Mouse (Mus musculus) heart, embryonic 16.5 days (tissue): ENCODE measurements around the gene Timm44. TPM values are rescaled to one million over a fixed set of nuclear protein-coding genes. Genes with fewer than 3 reads are reported as not detected.
"Not testable (repeated sequence)": the region's sequence is repeated elsewhere in the genome, so short reads cannot be mapped to it uniquely, and the experiment has no call there.

Source experiments
- ATAC-seq: fragments of 200-750 bp; cut with Nextera tagmentation; replicated peaks from 2 replicates; pipeline ENCODE4 v1.8.0; 2017; ENCODE audit warnings: moderate number of reproducible peaks; ENCODE audit not compliant: insufficient read depth, low FRiP score; ENCODE audit errors: extremely low read depth
- H3K27ac ChIP-seq: fragments of 300-500 bp; sonication (generic); 2 replicates; pipeline ENCODE4 v1.5.1; 2014; ENCODE audit warnings: mild to moderate bottlenecking, low read length, control low read depth, moderate library complexity
- H3K27me3 ChIP-seq: fragments of 300-500 bp; sonication (generic); 2 replicates; pipeline ENCODE4 v1.6.1; 2014; ENCODE audit warnings: low read length, mixed read lengths; ENCODE audit not compliant: control insufficient read depth, insufficient read depth
- H3K36me3 ChIP-seq: fragments of 300-500 bp; sonication (generic); 2 replicates; pipeline ENCODE4 v1.6.1; 2014; ENCODE audit not compliant: control insufficient read depth, insufficient read depth
- H3K4me1 ChIP-seq: fragments of 300-500 bp; sonication (generic); 2 replicates; pipeline ENCODE4 v1.6.1; 2014; ENCODE audit warnings: low read length, mixed read lengths; ENCODE audit not compliant: control insufficient read depth, insufficient read depth
- H3K4me2 ChIP-seq: fragments of 300-500 bp; sonication (generic); 2 replicates; pipeline ENCODE4 v1.6.1; 2014; ENCODE audit warnings: low read depth, mild to moderate bottlenecking, control low read depth, low read length
- H3K4me3 ChIP-seq: fragments of 300-500 bp; sonication (generic); 2 replicates; pipeline ENCODE4 v1.5.1; 2014; ENCODE audit warnings: mild to moderate bottlenecking, control low read depth, low read length
- H3K9ac ChIP-seq: fragments of 300-500 bp; sonication (generic); 2 replicates; pipeline ENCODE4 v1.6.1; 2014; ENCODE audit warnings: low read length, control low read depth
- H3K9me3 ChIP-seq: fragments of 300-500 bp; sonication (generic); replicated peaks from 2 replicates; pipeline ENCODE4 v1.6.1; 2016; ENCODE audit warnings: low read length; ENCODE audit not compliant: control insufficient read depth
- WGBS: fragments of 180-500 bp; shearing (Covaris S2); extraction: QIAGEN DNeasy Blood & Tissue Kit; methylation state at CpG from one replicate; pipeline ENCODE4 v1.1.7; 2014; 5-methylcytosine and 5-hydroxymethylcytosine counted together
- polyA plus RNA-seq: library from polyadenylated mRNA; unstranded; fragments of >200 nt; fragmentation: Nextera tagmentation; extraction: Ambion mirVana; gene quantifications from 2 replicates; pipeline ENCODE4 v1.2.1, GENCODE M21; 2015

Gene Timm44
- polyA plus RNA-seq, 1 experiment from 2014 or later = 75.5 TPM

DNA sequence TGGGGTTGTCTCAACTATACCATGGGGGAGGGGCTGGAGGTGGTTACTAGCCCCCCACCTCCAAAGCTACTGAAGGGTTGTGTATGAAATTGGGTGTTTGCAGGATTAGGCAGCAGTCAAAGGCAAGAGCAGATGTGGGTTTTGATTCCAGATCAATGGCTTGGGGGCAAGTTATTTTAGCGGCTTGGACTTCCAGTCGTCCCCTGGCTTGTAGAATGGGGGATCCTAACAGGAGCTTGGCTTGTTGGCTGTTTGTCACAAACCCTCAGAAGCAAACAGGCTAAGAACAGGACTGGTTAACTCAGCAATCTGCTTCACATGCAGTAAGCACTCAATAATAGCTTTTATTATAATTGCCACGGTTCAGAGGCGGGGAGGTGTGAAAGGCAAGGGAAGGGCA lies 18.4 kb downstream of the Timm44 start:
- Histone ChIP-seq H3K9ac (no peak overlapping the region), H3K36me3 (peaks cover 43% of the 10 kb centered on the region), H3K9me3 (no peaks in the 10 kb centered on the region), H3K4me2 (no peak overlapping the region), H3K4me1 (peaks cover 19% of the 10 kb centered on the region), H3K27me3 (no peaks in the 10 kb centered on the region), H3K27ac (no peak overlapping the region), H3K4me3 (no peak overlapping the region)
- WGBS = 88% methylated on average over 4 of the region's 4 CpGs
- ATAC-seq = no peak

DNA sequence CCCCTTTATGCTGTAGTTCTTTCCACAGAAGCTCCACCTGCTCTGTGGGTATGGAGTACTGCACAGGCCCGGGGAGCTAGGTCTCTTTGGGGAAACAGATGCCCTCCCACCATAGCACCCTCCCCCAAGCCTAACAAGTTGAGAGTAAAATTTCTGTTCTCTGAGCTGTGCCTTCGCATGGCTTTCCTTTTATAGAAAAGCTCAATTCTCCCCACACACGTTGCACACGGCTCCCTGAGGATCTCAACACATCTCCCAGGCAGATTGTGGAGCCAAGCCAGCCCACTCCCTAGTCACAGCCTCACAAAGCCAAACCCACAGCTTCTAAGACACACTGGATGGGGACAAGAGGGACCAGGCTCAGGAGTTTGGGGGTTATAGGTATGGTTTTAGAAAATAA lies 18.8 kb downstream of the Timm44 start:
- no peak overlapping the region for H3K9ac ChIP-seq
- H3K4me1 ChIP-seq = peaks cover 20% of the 10 kb centered on the region
- H3K27me3 ChIP-seq = no peaks in the 10 kb centered on the region
- no peaks in the 10 kb centered on the region for H3K9me3 ChIP-seq
- H3K4me2 ChIP-seq = no peak overlapping the region
- ATAC-seq = no peak
- H3K4me3 ChIP-seq = no peak overlapping the region
- peaks cover 42% of the 10 kb centered on the region for H3K36me3 ChIP-seq
- H3K27ac ChIP-seq = no peak overlapping the region
- WGBS = 33% methylated on average over 4 of the region's 4 CpGs

DNA sequence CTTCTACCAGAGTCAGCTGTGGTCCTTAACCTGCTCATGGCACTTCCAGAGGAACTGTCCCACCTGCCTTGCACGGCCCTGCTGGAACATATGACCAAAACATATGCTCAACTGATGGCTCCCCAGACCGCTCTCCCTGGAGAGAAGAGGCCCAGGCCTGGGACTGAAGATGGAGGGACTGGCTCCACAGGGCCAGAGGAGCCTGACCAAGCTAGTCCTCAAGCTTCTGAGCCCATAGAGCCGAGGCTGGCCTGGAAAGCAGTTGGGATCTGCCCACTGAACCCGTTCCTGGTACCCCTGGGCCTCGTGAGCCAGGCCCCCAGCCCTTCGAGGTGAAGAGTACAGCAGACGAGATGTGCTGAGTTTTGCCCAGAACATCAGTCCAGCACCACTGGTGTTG lies 20.2 kb downstream of the Timm44 start:
- 86% methylated on average over 7 of the region's 7 CpGs for WGBS
- H3K36me3 ChIP-seq = peaks cover 27% of the 10 kb centered on the region
- not testable (repeated sequence) for H3K27me3 ChIP-seq, H3K9me3 ChIP-seq, H3K27ac ChIP-seq, H3K4me3 ChIP-seq, H3K4me2 ChIP-seq, H3K9ac ChIP-seq, ATAC-seq
- peaks cover 20% of the 10 kb centered on the region for H3K4me1 ChIP-seq

DNA sequence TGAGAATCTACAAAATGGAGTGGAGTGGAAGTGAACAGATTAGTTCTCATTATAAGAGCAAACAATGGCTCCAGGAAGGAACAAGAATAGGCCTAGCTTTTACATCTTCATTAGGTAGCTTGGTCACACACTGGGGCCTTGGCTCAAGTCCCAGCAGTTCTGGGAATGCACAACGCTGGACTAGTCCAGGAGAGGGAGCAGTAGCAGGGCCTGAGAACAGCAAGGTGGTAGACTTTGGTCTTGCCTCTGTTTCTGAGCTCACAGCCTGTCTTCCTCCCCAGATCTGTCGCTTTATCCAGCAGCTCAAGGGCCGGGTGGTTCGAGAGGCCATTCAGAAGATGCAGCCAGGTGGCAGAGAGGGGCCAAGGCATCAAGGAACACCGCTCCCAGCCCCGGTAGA lies 21.7 kb downstream of the Timm44 start:
- no peaks in the 10 kb centered on the region for H3K27me3 ChIP-seq
- 64% methylated on average over 6 of the region's 6 CpGs for WGBS
- H3K4me1 ChIP-seq = peaks cover 28% of the 10 kb centered on the region
- peak overlapping the region; percentile 94 for H3K4me2 ChIP-seq
- H3K36me3 ChIP-seq = peaks cover 21% of the 10 kb centered on the region
- peak overlapping the region; percentile 99 for H3K9ac ChIP-seq
- ATAC-seq = no peak
- peak overlapping the region; percentile 94; the same call in 1 of the 2 replicates for H3K27ac ChIP-seq
- no peaks in the 10 kb centered on the region for H3K9me3 ChIP-seq
- H3K4me3 ChIP-seq = peak overlapping the region; percentile 99

DNA sequence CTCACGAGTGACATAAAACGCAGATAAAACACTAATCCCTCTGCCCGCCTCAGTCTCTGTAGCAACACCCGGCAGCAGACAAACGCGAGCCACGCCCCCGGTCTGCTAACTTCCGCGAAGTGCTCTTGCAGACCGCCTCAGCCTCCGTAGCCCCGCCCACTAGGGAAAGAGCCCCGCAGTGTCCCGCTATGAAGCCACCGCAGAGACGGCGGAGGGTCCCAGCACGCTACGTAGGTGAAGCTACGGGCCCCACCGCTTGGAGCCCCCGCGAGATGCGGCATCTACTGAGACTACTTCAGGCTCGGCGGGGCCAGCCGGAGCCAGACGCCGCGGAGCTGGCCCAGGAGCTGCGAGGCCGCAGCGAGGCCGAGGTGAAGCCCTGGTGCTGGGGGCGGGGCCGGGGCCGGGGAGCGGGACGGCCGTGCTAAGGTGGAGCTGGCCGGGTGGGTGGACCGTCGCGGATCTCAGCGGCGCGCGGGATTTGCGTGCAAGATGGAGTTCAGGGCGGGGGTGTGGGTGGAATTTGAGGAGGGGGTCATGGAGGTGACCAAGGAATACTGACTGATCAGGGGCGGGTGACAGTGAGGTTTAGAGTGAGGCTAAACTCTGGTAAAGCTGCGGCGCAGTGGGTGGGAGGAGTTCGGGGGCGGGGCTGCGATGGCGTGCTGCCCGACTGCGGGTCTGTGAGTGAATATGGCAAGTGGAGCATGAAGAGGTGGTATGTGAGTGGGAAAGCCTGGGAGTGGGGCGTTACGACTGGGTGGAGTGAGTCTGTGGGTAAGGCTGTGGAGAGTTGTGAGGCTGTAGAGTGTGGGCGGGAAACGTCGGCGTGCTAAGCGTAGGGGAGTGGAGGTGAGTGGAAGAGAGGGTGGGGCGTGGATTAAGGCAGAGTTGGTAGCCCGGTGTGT lies 22.5 kb downstream of the Timm44 start, which contains the start of gene Snapc2:
Gene Snapc2 (plus strand): TSS at position 147 of the 908 bp plus-strand sequence.
- ATAC-seq = peak; percentile 90
- WGBS = under 1% methylated on average over 69 of the region's 69 CpGs
- H3K4me3 ChIP-seq = peak within 1 kb of the TSS; percentile 99
- H3K4me2 ChIP-seq = peak within 1 kb of the TSS; percentile 94
- no peaks in the 10 kb centered on the region for H3K9me3 ChIP-seq
- H3K36me3 ChIP-seq = peaks cover 21% of the 10 kb centered on the region
- H3K27ac ChIP-seq = peak within 1 kb of the TSS; percentile 94
- H3K4me1 ChIP-seq = peaks cover 32% of the 10 kb centered on the region
- peak within 1 kb of the TSS; percentile 99 for H3K9ac ChIP-seq
- H3K27me3 ChIP-seq = no peaks in the 10 kb centered on the region

DNA sequence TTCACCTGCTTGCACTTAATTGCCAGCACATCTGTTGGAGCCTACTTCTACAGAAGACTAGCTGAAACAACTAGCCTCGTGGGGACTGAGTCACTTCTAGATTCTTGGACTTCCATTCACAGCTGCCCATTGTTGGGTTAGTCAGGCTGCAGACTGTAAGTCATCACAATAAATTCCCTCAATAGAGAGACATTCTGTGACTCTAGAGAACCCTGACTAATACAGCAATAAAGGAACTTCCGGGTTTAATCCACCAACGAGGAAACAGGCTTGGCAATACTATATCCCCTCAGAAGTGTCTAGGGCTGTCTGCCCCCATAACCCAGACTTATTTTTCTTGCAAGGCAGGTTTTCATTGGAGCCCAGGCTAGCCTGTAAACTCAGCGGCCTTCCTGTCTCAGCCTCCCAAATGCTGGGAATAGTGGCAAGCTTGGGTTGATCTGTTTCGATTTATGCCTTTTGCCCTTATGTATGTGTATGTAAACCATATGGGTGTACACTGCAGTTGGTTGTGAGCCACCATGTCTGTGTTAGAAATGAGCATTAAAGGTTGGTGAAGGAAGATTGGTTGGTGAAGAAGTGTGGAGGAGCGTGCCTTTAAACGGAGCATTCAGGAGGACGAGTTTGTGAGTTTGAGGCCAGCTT lies 23.5 kb downstream of the Timm44 start:
- H3K9ac ChIP-seq = peak overlapping the region; percentile 99
- no peak for ATAC-seq
- peak overlapping the region; percentile 99 for H3K4me3 ChIP-seq
- peaks cover 22% of the 10 kb centered on the region for H3K36me3 ChIP-seq
- 40% methylated on average over 8 of the region's 8 CpGs for WGBS
- H3K4me1 ChIP-seq = peaks cover 28% of the 10 kb centered on the region
- no peaks in the 10 kb centered on the region for H3K9me3 ChIP-seq
- no peaks in the 10 kb centered on the region for H3K27me3 ChIP-seq
- H3K4me2 ChIP-seq = peak overlapping the region; percentile 94
- H3K27ac ChIP-seq = peak overlapping the region; percentile 43; the same call in 1 of the 2 replicates

DNA sequence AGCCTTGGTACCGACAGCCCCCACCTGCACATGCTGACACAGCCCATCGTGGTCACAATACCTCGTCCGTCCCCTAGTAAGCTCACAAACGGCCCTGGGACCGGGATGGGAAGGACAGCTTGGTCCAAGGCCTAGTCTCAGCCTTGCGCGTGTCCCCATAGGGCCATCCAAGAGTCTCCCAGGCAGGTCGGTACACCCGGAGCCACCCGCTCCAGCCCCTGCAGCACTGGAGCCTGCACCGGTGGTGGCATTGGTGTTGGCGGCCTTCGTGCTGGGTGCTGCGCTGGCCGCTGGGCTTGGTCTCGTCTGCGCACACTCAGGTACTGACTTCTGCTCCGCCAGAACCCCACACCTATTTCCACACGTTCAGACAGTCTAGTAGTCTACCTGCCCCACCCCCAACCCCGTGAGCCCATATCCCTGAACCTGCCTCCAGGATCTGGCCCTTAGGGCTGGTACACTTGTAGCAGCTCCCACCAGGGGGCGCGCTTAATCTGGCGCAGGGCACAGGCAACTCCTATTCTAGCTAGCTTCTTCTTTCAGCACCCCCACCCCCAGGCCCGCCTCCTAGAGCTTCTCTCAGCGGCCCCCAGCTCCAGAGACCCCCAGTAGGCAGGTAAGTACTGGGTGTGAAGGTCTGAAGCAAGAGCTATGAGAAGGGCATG lies 25.3 kb downstream of the Timm44 start:
- WGBS = 38% methylated on average over 26 of the region's 26 CpGs

DNA sequence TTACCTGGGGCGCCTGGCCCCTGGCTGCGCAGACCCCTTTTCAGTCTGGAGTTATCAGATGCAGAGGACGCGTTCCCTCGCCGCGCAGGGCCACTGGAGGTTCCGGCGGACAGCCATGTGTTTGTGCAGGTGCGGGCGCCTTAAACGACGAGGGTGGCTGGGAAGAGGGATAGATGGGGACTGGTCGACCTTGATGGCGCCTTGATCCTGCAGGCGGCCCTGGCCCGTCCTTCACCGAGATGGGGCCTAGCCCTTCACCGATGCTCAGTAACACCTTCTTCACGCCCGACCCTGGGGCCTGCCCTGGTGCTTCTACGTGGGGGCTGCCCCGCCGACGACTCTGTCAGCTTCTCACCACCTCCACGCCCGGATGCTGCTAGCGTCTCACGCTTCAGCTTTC lies 26.5 kb downstream of the Timm44 start:
- no peak for ATAC-seq
- Histone ChIP-seq H3K27ac (peak overlapping the region; percentile 55), H3K4me2 (peak overlapping the region; percentile 55)

More for the DNA sequence above, 25.3 kb downstream of the Timm44 start:
- H3K27ac ChIP-seq = no peak overlapping the region
- no peak overlapping the region for H3K9ac ChIP-seq
- H3K36me3 ChIP-seq = peaks cover 28% of the 10 kb centered on the region
- H3K4me3 ChIP-seq = no peak overlapping the region
- no peaks in the 10 kb centered on the region for H3K27me3 ChIP-seq
- ATAC-seq = peak; percentile 8; the same call in 1 of the 2 replicates
- no peaks in the 10 kb centered on the region for H3K9me3 ChIP-seq
- no peak overlapping the region for H3K4me2 ChIP-seq
- H3K4me1 ChIP-seq = peaks cover 27% of the 10 kb centered on the region

More for the DNA sequence above, 26.5 kb downstream of the Timm44 start:
- Histone ChIP-seq H3K27me3 (no peaks in the 10 kb centered on the region), H3K9ac (peak overlapping the region; percentile 60), H3K4me3 (peak overlapping the region; percentile 29), H3K4me1 (peaks cover 26% of the 10 kb centered on the region), H3K36me3 (peaks cover 28% of the 10 kb centered on the region), H3K9me3 (no peaks in the 10 kb centered on the region)
- WGBS = 13% methylated on average over 29 of the region's 29 CpGs
